Mouse (Mus musculus) left cerebral cortex, postnatal 36 days (tissue): ENCODE measurements around the gene Nsl1. TPM values are rescaled to one million over a fixed set of nuclear protein-coding genes. Genes with fewer than 3 reads are reported as not detected.

Experiments used
- DNase-seq, 2 experiments: peaks; one replicate each; pipeline ENCODE4 v3.0.0; 2021 to 2022; ENCODE audit warnings: low spot score in 2 of 2, mixed read lengths in 1 of 2
- intact Hi-C: fragments of 180-260 bp; cut with DNase I; formaldehyde crosslinking; loops from one replicate; pipeline ENCODE4 v1.15.1; 2025
- total RNA-seq, 2 experiments: library from RNA; stranded (reverse); gene quantifications; 2 replicates each; pipeline ENCODE4 v1.2.3; 2021

Nsl1 gene
- total RNA-seq, 2 experiments from 2014 or later: 0.52 to 0.96 TPM

DNA sequence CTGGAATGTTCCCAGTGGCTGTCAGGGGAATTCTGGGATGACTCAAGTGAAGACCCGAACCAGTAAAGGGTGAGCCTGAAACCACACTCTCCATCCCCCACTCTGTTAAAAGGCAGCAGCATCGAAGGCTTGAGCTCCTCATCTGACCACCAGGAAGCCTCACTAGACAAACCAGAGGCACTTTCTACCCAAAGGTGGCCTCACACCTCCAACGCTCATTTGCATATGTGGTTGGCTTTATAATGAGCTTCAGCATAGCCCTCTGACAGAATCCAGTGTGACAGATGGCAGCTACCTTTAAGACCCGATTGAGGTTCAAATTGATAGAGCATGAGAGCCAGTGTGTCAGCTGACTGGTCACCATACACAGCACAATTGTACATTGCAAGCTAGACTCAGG, 61.5 kb downstream of the Nsl1 start:
- intact Hi-C loops: no loop called here
- no peak for DNase-seq

DNA sequence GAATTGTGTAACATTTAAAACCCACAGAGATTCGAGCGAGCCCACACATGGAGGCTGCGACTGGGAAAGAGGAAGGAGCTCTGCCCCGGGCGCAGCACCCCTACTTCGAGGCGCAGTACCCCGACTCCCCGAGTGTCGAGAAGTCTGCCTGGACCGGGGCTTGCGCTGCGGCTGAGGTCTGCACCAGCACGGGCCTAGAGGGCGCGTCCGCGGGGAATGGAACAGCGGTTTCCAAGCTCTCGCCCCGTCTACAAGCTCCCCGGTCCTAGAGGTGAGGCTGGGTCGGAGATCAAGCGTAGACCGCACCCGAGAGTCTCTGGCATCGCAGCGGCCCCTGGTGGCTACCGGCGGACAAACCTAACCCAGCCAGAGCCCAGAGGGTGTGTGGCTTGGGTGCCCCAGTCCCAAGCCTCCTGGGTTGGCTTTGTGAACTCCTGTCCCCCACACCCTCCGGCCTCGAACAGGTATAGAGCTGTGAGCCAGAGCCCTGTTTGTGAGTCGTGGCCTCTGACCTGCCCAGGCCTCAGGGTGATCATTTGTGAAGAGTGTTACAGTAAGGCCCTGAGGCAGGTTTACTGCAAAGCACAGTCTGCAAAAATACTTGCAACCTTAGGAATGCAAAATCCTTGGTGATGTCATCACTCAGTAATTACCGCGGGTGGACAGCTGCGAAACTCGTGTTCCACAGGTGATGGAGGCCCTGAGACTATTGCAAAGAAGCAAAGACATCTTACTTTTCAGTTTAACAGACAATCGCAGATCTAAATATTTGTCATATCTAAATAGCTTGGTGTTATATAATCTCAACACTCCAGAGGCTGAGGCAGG, 63.2 kb downstream of the Nsl1 start:
- peak in 1 of 2 experiments; percentile 22 for DNase-seq
- intact Hi-C loops: loop anchor here (5.0 kb wide), 1 partner anchor 184 kb away; no protein-coding TSS in a partner anchor

DNA sequence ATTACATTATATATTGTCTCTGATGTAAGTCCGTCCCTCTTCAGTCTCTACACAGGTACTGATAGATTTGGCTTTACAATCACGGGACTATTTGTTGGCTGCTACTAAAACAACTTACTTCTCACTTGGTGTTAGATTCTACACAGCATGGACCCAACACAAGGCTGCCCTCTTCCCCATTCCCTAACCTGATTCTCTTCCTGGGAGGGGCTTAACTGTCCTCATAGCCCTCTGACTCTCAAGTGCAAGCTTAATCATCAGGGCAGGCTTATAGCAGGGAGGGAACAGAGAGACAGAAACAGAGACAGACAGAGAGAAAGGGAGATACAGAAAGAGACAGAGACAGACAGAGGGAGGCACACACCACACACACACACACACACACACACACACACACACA, 68.9 kb downstream of the Nsl1 start:
- intact Hi-C loops: no loop called here
- no peak for DNase-seq

DNA sequence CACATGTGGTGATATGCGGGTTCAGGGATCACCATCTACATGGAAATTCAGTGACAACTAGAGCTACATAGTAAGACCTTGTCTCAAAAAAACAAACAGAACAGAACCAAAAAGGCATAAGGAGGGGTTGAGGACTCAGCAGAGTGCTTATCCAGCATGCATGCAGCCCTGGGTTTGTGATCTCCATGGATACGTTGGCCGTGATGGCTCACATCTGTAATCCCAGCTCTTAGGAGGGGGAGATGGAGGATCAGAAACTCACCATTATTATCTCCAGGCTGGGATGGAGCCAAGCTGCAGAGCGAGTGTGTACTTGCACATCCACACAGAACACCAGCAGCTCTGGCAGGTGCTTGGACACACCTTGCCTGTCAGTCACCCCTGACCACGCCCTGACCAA, 69.4 kb downstream of the Nsl1 start:
- no peak for DNase-seq
- intact Hi-C loops: no loop called here

DNA sequence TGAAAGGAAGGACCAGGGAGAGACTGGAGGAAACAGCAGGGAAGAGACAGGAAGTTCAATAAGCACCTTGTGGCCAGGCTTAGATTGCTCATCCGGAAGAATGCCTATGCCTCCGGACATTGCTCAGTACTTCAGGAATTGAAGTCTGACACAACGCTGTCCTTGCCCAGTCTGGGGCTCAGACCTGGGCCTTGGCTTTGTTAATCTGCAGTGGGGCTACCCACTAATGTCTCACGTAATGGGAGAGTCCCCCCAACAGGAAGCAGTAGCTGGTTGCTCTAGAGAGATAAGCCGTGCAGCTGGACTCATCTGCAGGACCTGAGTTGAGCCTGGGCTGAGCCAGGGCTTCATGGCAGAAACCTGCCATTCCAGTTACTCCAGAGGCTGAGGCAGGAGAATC, 70.1 kb downstream of the Nsl1 start:
- intact Hi-C loops: no loop called here
- no peak for DNase-seq

DNA sequence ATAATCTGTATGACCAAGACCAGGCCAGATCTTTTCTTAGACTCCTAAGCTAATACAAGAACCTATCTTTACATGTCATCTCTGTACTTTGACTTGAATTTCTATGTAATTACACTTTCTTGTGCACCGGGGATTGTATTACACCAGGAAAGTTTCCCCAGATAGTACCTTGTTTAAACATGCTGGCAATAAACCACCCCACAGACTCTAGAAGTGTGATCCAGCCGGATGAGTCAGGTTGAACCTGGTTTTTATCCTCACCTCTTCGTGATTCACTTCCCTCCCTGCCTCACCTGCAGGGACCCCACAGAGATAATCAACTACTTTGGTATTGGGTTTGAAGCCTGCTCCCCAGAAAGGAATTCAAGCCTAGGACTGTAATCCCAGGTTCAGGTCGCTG, 72.6 kb downstream of the Nsl1 start:
- intact Hi-C loops: no loop called here
- no peak for DNase-seq

Other genes with a start within 250 kb of the Nsl1 start
- 100 to 1,000 TPM; 108 to 116 TPM for gene Rps6kc1, start 151.2 kb upstream of the Nsl1 start, total RNA-seq
- gene Angel2, start 137.9 kb upstream of the Nsl1 start, total RNA-seq: 10 to 100 TPM; 52.6 to 58.6 TPM
- 1 to 10 TPM; 2.0 to 2.1 TPM for gene Vash2, start 83.7 kb upstream of the Nsl1 start, total RNA-seq
- gene Flvcr1, start 36.9 kb upstream of the Nsl1 start, total RNA-seq: 10 to 100 TPM; 11.8 to 15.4 TPM
- gene Spata45, start 26.4 kb upstream of the Nsl1 start, total RNA-seq: not detected
- gene Tatdn3, start 80 bp upstream of the Nsl1 start, total RNA-seq: 10 to 100 TPM; 19.1 to 35.6 TPM
- gene Batf3, start 34.8 kb downstream of the Nsl1 start, total RNA-seq: 1 to 10 TPM in 1 of 2 experiments, under 1 TPM in 1; 1.00 to 2.2 TPM
- not detected for gene Fam71a, start 101.8 kb downstream of the Nsl1 start, total RNA-seq
- 1 to 10 TPM in 1 of 2 experiments, under 1 TPM in 1; 0.68 to 1.2 TPM for gene Atf3, start 155.0 kb downstream of the Nsl1 start, total RNA-seq